Mouse (Mus musculus): ENCODE data around the gene Smco3. TPM values are rescaled to one million over a fixed set of nuclear protein-coding genes. Genes with fewer than 3 reads are reported as not detected.

The Smco3 gene
- total RNA-seq, 2 experiments from 2014 or later, result 2.3 to 3.2 TPM

Small RNA genes within 50 kb of the gene (microRNA-seq; reads per million reads assigned to microRNA genes)
- not detected for gene Gm44364

Other genes starting within 250 kb of the Smco3 start
- under 1 TPM; 0.16 to 0.24 TPM for gene Plbd1, start 173.5 kb downstream of the Smco3 start, total RNA-seq (2021)
- under 1 TPM; 0.14 to 0.22 TPM for gene Gucy2c, start 53.7 kb downstream of the Smco3 start, total RNA-seq (2021)
- gene Hist4h4, start 31.0 kb downstream of the Smco3 start, total RNA-seq (2021), result 10 to 100 TPM; 21.6 to 22.7 TPM
- 10 to 100 TPM; 49.9 to 51.7 TPM for gene H2afj, start 27.2 kb downstream of the Smco3 start, total RNA-seq (2021)
- 1 to 10 TPM; 2.0 to 2.6 TPM for gene BC049715, start 7.8 kb downstream of the Smco3 start, total RNA-seq (2021)
- gene Wbp11, start 7.2 kb downstream of the Smco3 start, total RNA-seq (2021), result 100 to 1,000 TPM in 1 of 2 experiments, 10 to 100 TPM in 1; 97.6 to 104 TPM
- gene Art4, start 22.3 kb upstream of the Smco3 start, total RNA-seq (2021), result not detected
- gene Mgp, start 40.4 kb upstream of the Smco3 start, total RNA-seq (2021), result 10 to 100 TPM; 16.3 to 19.2 TPM
- under 1 TPM; 0.56 to 0.64 TPM for gene Erp27, start 86.7 kb upstream of the Smco3 start, total RNA-seq (2021)
- gene Pde6h, start 88.4 kb upstream of the Smco3 start, total RNA-seq (2021), result 1 to 10 TPM in 1 of 2 experiments, under 1 TPM in 1; 0.50 to 1.0 TPM
- 10 to 100 TPM; 24.4 to 28.9 TPM for gene Arhgdib, start 106.4 kb upstream of the Smco3 start, total RNA-seq (2021)